Mouse (Mus musculus): ENCODE data around the gene Plek. TPM values are rescaled to one million over a fixed set of nuclear protein-coding genes. Genes with fewer than 3 reads are reported as not detected.

The Plek gene
- polyA plus RNA-seq, 1 experiment from 2014 or later = 4.2 TPM

- Histone ChIP-seq H3K4me3 (no peak overlapping the region), H3K9ac (no peak overlapping the region), H3K27me3 (no peaks in the 10 kb centered on the region), H3K27ac (no peak overlapping the region), H3K36me3 (no peaks in the 10 kb centered on the region), H3K4me2 (no peak overlapping the region), H3K9me3 (no peaks in the 10 kb centered on the region), H3K4me1 (no peaks in the 10 kb centered on the region)
- WGBS = 73% methylated on average over 6 of the region's 6 CpGs
- ATAC-seq (ENCODE audit: borderline replicate concordance, extremely low read depth, low FRiP score, low TSS enrichment) = no peak
Measured at GRCm38 (mm10) chr11:16935577-16936236, 116.5 kb downstream of the Plek start.

- no peak overlapping the region for H3K27ac ChIP-seq
- 88% methylated on average over 3 of the region's 3 CpGs for WGBS
- H3K9me3 ChIP-seq = no peaks in the 10 kb centered on the region
- no peaks in the 10 kb centered on the region for H3K4me1 ChIP-seq
- H3K27me3 ChIP-seq = no peaks in the 10 kb centered on the region
- H3K4me2 ChIP-seq = no peak overlapping the region
- ATAC-seq (ENCODE audit: borderline replicate concordance, extremely low read depth, low FRiP score, low TSS enrichment) = no peak
- no peak overlapping the region for H3K9ac ChIP-seq
- no peaks in the 10 kb centered on the region for H3K36me3 ChIP-seq
- no peak overlapping the region for H3K4me3 ChIP-seq
Measured at GRCm38 (mm10) chr11:16932159-16932558, 120.0 kb downstream of the Plek start.

Other genes starting within 250 kb of the Plek start
- 1.6 and 2.7 TPM in 2 replicates for gene Fbxo48, start 101.0 kb downstream of the Plek start, polyA plus RNA-seq (2015; fragmentation: Nextera tagmentation; extraction: Ambion mirVana)
- 34.1 and 35.4 TPM in 2 replicates for gene Cnrip1, start 795 bp downstream of the Plek start, polyA plus RNA-seq (2015; fragmentation: Nextera tagmentation; extraction: Ambion mirVana)
- 90.3 and 92.6 TPM in 2 replicates for gene Ppp3r1, start 106.9 kb upstream of the Plek start, polyA plus RNA-seq (2015; fragmentation: Nextera tagmentation; extraction: Ambion mirVana)
- 26.0 and 27.5 TPM in 2 replicates for gene Wdr92, start 129.7 kb upstream of the Plek start, polyA plus RNA-seq (2015; fragmentation: Nextera tagmentation; extraction: Ambion mirVana)
- gene Pno1, start 159.2 kb upstream of the Plek start, polyA plus RNA-seq (2015; fragmentation: Nextera tagmentation; extraction: Ambion mirVana) = 65.6 and 68.6 TPM in 2 replicates
- 92.0 and 94.9 TPM in 2 replicates for gene C1d, start 205.2 kb upstream of the Plek start, polyA plus RNA-seq (2015; fragmentation: Nextera tagmentation; extraction: Ambion mirVana)

All from lung, embryonic 15.5 days (tissue).